Mouse (Mus musculus) neural tube, embryonic 15.5 days (tissue): ENCODE data around the gene Gm49416. TPM values are rescaled to one million over a fixed set of nuclear protein-coding genes. Genes with fewer than 3 reads are reported as not detected.

Experiments used
- ATAC-seq: fragments of 200-750 bp; cut with Nextera tagmentation; 2 replicates; pipeline ENCODE4 v1.8.0; 2017; ENCODE audit warnings: mild to moderate bottlenecking, moderate TSS enrichment, moderate library complexity; ENCODE audit not compliant: low FRiP score
- H3K27ac ChIP-seq: fragments of 300-500 bp; sonication (generic); replicated peaks from 2 replicates; pipeline ENCODE4 v1.5.1; 2015; ENCODE audit warnings: mild to moderate bottlenecking, inconsistent platforms
- H3K27me3 ChIP-seq: fragments of 300-500 bp; sonication (generic); replicated peaks from 2 replicates; pipeline ENCODE4 v1.6.1; 2015; ENCODE audit warnings: inconsistent platforms
- H3K36me3 ChIP-seq: fragments of 300-500 bp; sonication (generic); 2 replicates; pipeline ENCODE4 v1.6.1; 2015; ENCODE audit warnings: inconsistent platforms
- H3K4me1 ChIP-seq: fragments of 300-500 bp; sonication (generic); 2 replicates; pipeline ENCODE4 v1.6.1; 2015; ENCODE audit warnings: inconsistent platforms
- H3K4me2 ChIP-seq: fragments of 300-500 bp; sonication (generic); 2 replicates; pipeline ENCODE4 v1.6.1; 2015; ENCODE audit warnings: inconsistent platforms, mild to moderate bottlenecking, moderate library complexity
- H3K4me3 ChIP-seq: fragments of 300-500 bp; sonication (generic); replicated peaks from 2 replicates; pipeline ENCODE4 v1.5.1; 2015; ENCODE audit warnings: mild to moderate bottlenecking, inconsistent platforms
- H3K9ac ChIP-seq: fragments of 300-500 bp; sonication (generic); replicated peaks from 2 replicates; pipeline ENCODE4 v1.6.1; 2015; ENCODE audit warnings: mild to moderate bottlenecking, inconsistent platforms
- H3K9me3 ChIP-seq: fragments of 300-500 bp; sonication (generic); replicated peaks from 2 replicates; pipeline ENCODE4 v1.6.1; 2016; ENCODE audit warnings: inconsistent platforms
- WGBS: fragments of 180-500 bp; shearing (Covaris S2); methylation state at CpG from one replicate; pipeline ENCODE4 v1.1.7; 2015; ENCODE audit warnings: mixed read lengths; 5-methylcytosine and 5-hydroxymethylcytosine counted together
- microRNA-seq: library from miRNA; unstranded; fragments of <30 nt; microRNA quantifications from one replicate; pipeline ENCODE4, GENCODE M21; 2017
- polyA plus RNA-seq: library from polyadenylated mRNA; unstranded; fragments of >200 nt; fragmentation: Nextera tagmentation; extraction: Ambion mirVana; gene quantifications from 2 replicates; pipeline ENCODE4 v1.2.1, GENCODE M21; 2015

Gm49416 gene
- polyA plus RNA-seq, 1 experiment from 2014 or later, result 0.45 TPM

DNA sequence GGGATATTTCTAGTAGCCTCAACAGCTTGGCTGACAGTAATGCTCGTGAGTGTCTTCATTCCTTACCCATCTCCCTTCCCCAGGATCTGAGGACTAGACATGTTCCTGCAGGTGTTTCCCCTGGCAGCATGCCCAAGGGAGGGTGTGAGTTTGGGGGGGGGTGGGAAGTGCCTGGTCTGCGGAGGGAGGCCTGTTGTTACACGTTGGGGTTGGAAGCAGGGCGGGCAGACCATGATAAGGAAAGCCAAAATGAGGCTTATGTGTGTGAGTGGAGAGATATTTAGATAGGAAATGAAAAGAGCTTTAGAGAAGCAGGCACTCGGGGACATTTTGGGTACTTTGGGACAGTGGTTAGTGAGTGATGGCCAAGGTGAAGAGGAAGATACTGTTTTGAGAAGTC lies 55.3 kb downstream of the Gm49416 start:
- no peak overlapping the region for H3K27ac ChIP-seq
- 68% methylated on average over 5 of the region's 5 CpGs for WGBS
- peaks cover 47% of the 10 kb centered on the region for H3K36me3 ChIP-seq
- no peak for ATAC-seq
- no peaks in the 10 kb centered on the region for H3K27me3 ChIP-seq
- peaks cover 45% of the 10 kb centered on the region for H3K4me1 ChIP-seq
- H3K4me2 ChIP-seq, result peak overlapping the region; percentile 70; the same call in 1 of the 2 replicates
- no peak overlapping the region for H3K9ac ChIP-seq
- H3K4me3 ChIP-seq, result no peak overlapping the region
- H3K9me3 ChIP-seq, result no peaks in the 10 kb centered on the region

DNA sequence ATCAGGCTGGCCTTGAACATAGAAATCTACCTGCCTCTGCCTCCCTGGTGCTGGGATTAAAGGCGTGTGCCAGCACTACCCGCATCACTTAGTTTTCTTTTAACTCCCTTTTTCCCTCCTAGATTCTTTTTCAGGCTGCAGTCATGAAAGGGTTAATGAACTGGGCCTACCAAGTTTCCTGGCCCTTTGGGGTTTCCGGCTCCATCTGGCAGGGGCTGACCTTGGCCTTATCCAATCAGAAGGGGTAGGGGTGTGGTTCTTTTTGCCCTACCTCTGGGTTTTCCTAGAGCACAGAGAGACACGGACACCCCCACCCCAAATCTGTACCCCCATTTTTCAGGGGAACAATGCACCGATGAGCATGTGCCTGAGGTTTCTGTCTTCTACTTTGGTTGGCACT lies 56.0 kb downstream of the Gm49416 start:
- peaks cover 52% of the 10 kb centered on the region for H3K36me3 ChIP-seq
- no peak for ATAC-seq
- no peaks in the 10 kb centered on the region for H3K9me3 ChIP-seq
- WGBS, result 31% methylated on average over 5 of the region's 5 CpGs
- H3K4me1 ChIP-seq, result peaks cover 45% of the 10 kb centered on the region
- no peaks in the 10 kb centered on the region for H3K27me3 ChIP-seq
- H3K4me2 ChIP-seq, result peak overlapping the region; percentile 39
- H3K9ac ChIP-seq, result no peak overlapping the region
- peak overlapping the region; percentile 3; the same call in 1 of the 2 replicates for H3K4me3 ChIP-seq
- H3K27ac ChIP-seq, result no peak overlapping the region

Small RNA genes lying within 50 kb of the gene (microRNA-seq; reads per million reads assigned to microRNA genes)
- not detected for gene Mir5136

Other genes starting within 250 kb of the Gm49416 start
- gene Chrm1, start 225.1 kb upstream of the Gm49416 start, polyA plus RNA-seq, result 0.35 and 0.70 TPM in 2 replicates
- 158 and 159 TPM in 2 replicates for gene Slc3a2, start 165.6 kb upstream of the Gm49416 start, polyA plus RNA-seq
- 91.0 and 95.2 TPM in 2 replicates for gene Wdr74, start 153.1 kb upstream of the Gm49416 start, polyA plus RNA-seq
- gene 1700092M07Rik, start 148.2 kb upstream of the Gm49416 start, polyA plus RNA-seq, result 1.5 and 2.2 TPM in 2 replicates
- gene Stx5a, start 147.5 kb upstream of the Gm49416 start, polyA plus RNA-seq, result 124 and 127 TPM in 2 replicates
- 127 and 140 TPM in 2 replicates for gene Nxf1, start 131.9 kb upstream of the Gm49416 start, polyA plus RNA-seq
- 218 and 235 TPM in 2 replicates for gene Tmem223, start 117.9 kb upstream of the Gm49416 start, polyA plus RNA-seq
- 28.2 and 46.3 TPM in 2 replicates for gene Tmem179b, start 114.5 kb upstream of the Gm49416 start, polyA plus RNA-seq
- gene Taf6l, start 102.5 kb upstream of the Gm49416 start, polyA plus RNA-seq, result 28.5 and 29.4 TPM in 2 replicates
- 143 and 147 TPM in 2 replicates for gene Polr2g, start 90.3 kb upstream of the Gm49416 start, polyA plus RNA-seq
- gene Zbtb3, start 86.4 kb upstream of the Gm49416 start, polyA plus RNA-seq, result 6.5 TPM in 2 replicates
- gene Ttc9c, start 69.6 kb upstream of the Gm49416 start, polyA plus RNA-seq, result 54.2 and 57.3 TPM in 2 replicates
- gene Hnrnpul2, start 68.9 kb upstream of the Gm49416 start, polyA plus RNA-seq, result 5.1 and 5.9 TPM in 2 replicates
- not detected in 2 replicates for gene AC129217.1, start 59.2 kb upstream of the Gm49416 start, polyA plus RNA-seq
- gene Bscl2, start 51.5 kb upstream of the Gm49416 start, polyA plus RNA-seq, result 107 and 110 TPM in 2 replicates
- gene Gng3, start 49.7 kb upstream of the Gm49416 start, polyA plus RNA-seq, result 414 and 512 TPM in 2 replicates
- 1.1 and 1.4 TPM in 2 replicates for gene Lrrn4cl, start 38.2 kb upstream of the Gm49416 start, polyA plus RNA-seq
- gene Ubxn1, start 17.4 kb upstream of the Gm49416 start, polyA plus RNA-seq, result 138 and 156 TPM in 2 replicates
- gene Uqcc3, start 8.0 kb upstream of the Gm49416 start, polyA plus RNA-seq, result 62.6 and 65.7 TPM in 2 replicates
- gene Lbhd1, start 5.2 kb upstream of the Gm49416 start, polyA plus RNA-seq, result 44.5 and 47.3 TPM in 2 replicates
- not detected in 2 replicates for gene Gm49403, start 5.0 kb upstream of the Gm49416 start, polyA plus RNA-seq
- 40.1 and 48.2 TPM in 2 replicates for gene 1810009A15Rik, start 73 bp upstream of the Gm49416 start, polyA plus RNA-seq
- gene Ints5, start 4.1 kb downstream of the Gm49416 start, polyA plus RNA-seq, result 31.0 and 35.4 TPM in 2 replicates
- gene Ganab, start 9.1 kb downstream of the Gm49416 start, polyA plus RNA-seq, result 75.4 and 82.2 TPM in 2 replicates
- gene B3gat3, start 31.4 kb downstream of the Gm49416 start, polyA plus RNA-seq, result 80.4 and 89.1 TPM in 2 replicates
- 3.0 and 3.2 TPM in 2 replicates for gene Rom1, start 40.4 kb downstream of the Gm49416 start, polyA plus RNA-seq
- 13.9 and 17.1 TPM in 2 replicates for gene Eml3, start 40.6 kb downstream of the Gm49416 start, polyA plus RNA-seq
- 94.8 and 117 TPM in 2 replicates for gene Mta2, start 52.9 kb downstream of the Gm49416 start, polyA plus RNA-seq
- 25.4 and 26.0 TPM in 2 replicates for gene Tut1, start 64.9 kb downstream of the Gm49416 start, polyA plus RNA-seq
- gene Eef1g, start 78.1 kb downstream of the Gm49416 start, polyA plus RNA-seq, result 291 and 348 TPM in 2 replicates
- 4.4 and 8.0 TPM in 2 replicates for gene Ahnak, start 100.4 kb downstream of the Gm49416 start, polyA plus RNA-seq
- not detected in 2 replicates for gene Scgb1a1, start 199.0 kb downstream of the Gm49416 start, polyA plus RNA-seq
- 31.6 and 32.6 TPM in 2 replicates for gene Asrgl1, start 246.7 kb downstream of the Gm49416 start, polyA plus RNA-seq